ENCODE assay signal across 25 mouse cellular contexts in the genomic region with DNA sequence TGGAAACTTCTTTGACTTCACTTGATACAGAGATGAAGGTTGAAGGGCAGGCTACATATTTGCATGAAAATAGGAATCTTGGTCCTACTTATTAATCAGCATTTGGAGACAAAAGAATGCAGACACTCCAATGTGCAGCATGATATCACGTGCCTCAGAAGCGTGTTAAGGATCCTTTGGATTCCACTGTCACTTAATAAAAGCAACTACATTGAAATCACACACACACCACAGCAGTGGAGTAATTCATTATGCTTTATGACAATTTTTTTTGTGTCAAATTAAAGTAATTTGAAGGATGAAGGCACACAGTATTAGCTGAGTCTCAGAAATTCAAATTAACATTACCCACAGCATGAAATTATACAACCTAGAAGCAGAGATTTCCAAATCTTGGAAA.
DNase-seq lines count a peak whose midpoint lies in the region; ATAC-seq and TF ChIP-seq lines count a peak whose summit lies in the region.
"Had no signal": no experiment of that assay in that cellular context is flagged by ENCODE, and none has a peak within 500 bp of the region (broad histone marks: within the 10 kb centered on the region; RNA-seq: fewer than 3 reads in every experiment).

No protein-coding gene starts in this region.

- H3K9me3 ChIP-seq in forebrain, embryonic 13.5 days (replicated peaks) = peaks cover 3% of the 10 kb centered on the region; the same call in 1 of the 2 replicates
- H3K9me3 ChIP-seq in forebrain, embryonic 11.5 days (ENCODE audit: control insufficient read depth, low read length) = no peaks in the 10 kb centered on the region
- H3K9me3 ChIP-seq in forebrain, embryonic 16.5 days (ENCODE audit: control insufficient read depth, low read length) = no peaks in the 10 kb centered on the region
- no peaks in the 10 kb centered on the region; the same call in 1 of the 2 replicates for H3K9me3 ChIP-seq in forebrain, embryonic 12.5 days
- H3K9me3 ChIP-seq: embryonic facial prominence, embryonic 13.5 days; embryonic facial prominence, embryonic 15.5 days had no signal

- DNase-seq in forebrain, embryonic 11.5 days (ENCODE audit: low spot score) = no peak
- peak; percentile 6 for DNase-seq in heart, adult 11 months
- DNase-seq in heart, adult 2 months = no peak
- DNase-seq: adrenal gland, adult 8-10 months; adrenal gland, postnatal 14 days; adrenal gland, postnatal 36 days; B cell, adult 2 months; cerebellum, adult 11 months; cerebellum, adult 18-20 months; cerebellum, adult 8-10 months; cerebellum, adult 9-11 months; cerebellum, postnatal 14 days; cerebellum, postnatal 36 days; embryo, embryonic 11 days had no signal

- no peaks in the 10 kb centered on the region for H3K4me1 ChIP-seq in forebrain, embryonic 13.5 days
- H3K4me1 ChIP-seq in forebrain, embryonic 11.5 days (replicated peaks; ENCODE audit: control insufficient read depth, insufficient read depth, low read length) = no peaks in the 10 kb centered on the region
- H3K4me1 ChIP-seq in forebrain, embryonic 16.5 days (replicated peaks; ENCODE audit: control insufficient read depth, insufficient read depth, low read length) = no peaks in the 10 kb centered on the region
- no peaks in the 10 kb centered on the region for H3K4me1 ChIP-seq in forebrain, embryonic 12.5 days
- H3K4me1 ChIP-seq in heart, adult 2 months (ENCODE audit: control insufficient read depth, insufficient read depth, low read length) = no peaks in the 10 kb centered on the region
- H3K4me1 ChIP-seq: embryonic facial prominence, embryonic 13.5 days; embryonic facial prominence, embryonic 15.5 days had no signal

- H3K27ac ChIP-seq in forebrain, embryonic 13.5 days = no peak overlapping the region
- H3K27ac ChIP-seq in forebrain, embryonic 11.5 days (ENCODE audit: low read depth, low read length) = no peak overlapping the region
- H3K27ac ChIP-seq in forebrain, embryonic 16.5 days (ENCODE audit: low read length) = no peak overlapping the region
- no peak overlapping the region for H3K27ac ChIP-seq in forebrain, embryonic 12.5 days
- H3K27ac ChIP-seq in heart, adult 2 months = no peak overlapping the region
- H3K27ac ChIP-seq: embryonic facial prominence, embryonic 13.5 days; embryonic facial prominence, embryonic 15.5 days had no signal

- peak; percentile 38; the same call in 1 of the 2 replicates for ATAC-seq in forebrain, embryonic 13.5 days
- no peak for ATAC-seq in forebrain, embryonic 11.5 days (replicated peaks; ENCODE audit: low FRiP score)
- peak; percentile 69 for ATAC-seq in forebrain, embryonic 16.5 days
- ATAC-seq in forebrain, embryonic 12.5 days (ENCODE audit: low FRiP score) = no peak
- ATAC-seq: activated CD4-positive, CD25-positive, alpha-beta regulatory T cell, adult 4 months; CD4-positive, CD25-positive, alpha-beta regulatory T cell, adult 4 months; Patski had no signal

- no peak for TF ChIP-seq POLR2A in heart, adult 2 months (IDR thresholded peaks at IDR 0.05; ENCODE audit: insufficient read depth, low read depth, low read length)

- no peaks in the 10 kb centered on the region for H3K27me3 ChIP-seq in forebrain, embryonic 13.5 days
- H3K27me3 ChIP-seq in forebrain, embryonic 11.5 days (ENCODE audit: control insufficient read depth, insufficient read depth, low read length) = no peaks in the 10 kb centered on the region
- no peaks in the 10 kb centered on the region for H3K27me3 ChIP-seq in forebrain, embryonic 16.5 days (replicated peaks; ENCODE audit: control insufficient read depth, insufficient read depth, low read length)
- H3K27me3 ChIP-seq in forebrain, embryonic 12.5 days = no peaks in the 10 kb centered on the region
- H3K27me3 ChIP-seq in heart, adult 2 months (ENCODE audit: control insufficient read depth, insufficient read depth, low read length) = no peaks in the 10 kb centered on the region
- H3K27me3 ChIP-seq: CH12.LX; embryonic facial prominence, embryonic 13.5 days; embryonic facial prominence, embryonic 15.5 days; Patski had no signal

- intact Hi-C loops in heart, adult 2 months (cut with DNase I) = no loop called here

- H3K79me2 ChIP-seq in heart, adult 2 months (replicated peaks; ENCODE audit: control insufficient read depth, insufficient read depth, low read length) = no peaks in the 10 kb centered on the region

- no peak overlapping the region for H3K4me3 ChIP-seq in forebrain, embryonic 13.5 days
- H3K4me3 ChIP-seq in forebrain, embryonic 11.5 days (ENCODE audit: low read depth, low read length) = no peak overlapping the region
- no peak overlapping the region for H3K4me3 ChIP-seq in forebrain, embryonic 16.5 days (replicated peaks; ENCODE audit: low read length)
- H3K4me3 ChIP-seq in forebrain, embryonic 12.5 days (replicated peaks) = no peak overlapping the region
- H3K4me3 ChIP-seq in heart, adult 2 months = no peak overlapping the region
- H3K4me3 ChIP-seq: embryonic facial prominence, embryonic 13.5 days; embryonic facial prominence, embryonic 15.5 days; erythroblast, embryonic 14.5 days had no signal

- 61% methylated on average over 2 of the region's 2 CpGs for WGBS in forebrain, embryonic 13.5 days
- 88% methylated on average over 2 of the region's 2 CpGs for WGBS in forebrain, embryonic 11.5 days
- WGBS in forebrain, embryonic 16.5 days = 49% methylated on average over 2 of the region's 2 CpGs
- WGBS in forebrain, embryonic 12.5 days = 75% methylated on average over 2 of the region's 2 CpGs
- 64% methylated on average over 2 of the region's 2 CpGs for WGBS in heart, adult 2 months

- no peak for TF ChIP-seq CTCF in heart, adult 2 months (IDR thresholded peaks at IDR 0.05)

- no peak for TF ChIP-seq EP300 in heart, adult 2 months (IDR thresholded peaks at IDR 0.05; ENCODE audit: insufficient read depth, low read depth, low read length)

- no peak overlapping the region for H3K9ac ChIP-seq in forebrain, embryonic 13.5 days
- no peak overlapping the region for H3K9ac ChIP-seq in forebrain, embryonic 11.5 days (ENCODE audit: low read length)
- H3K9ac ChIP-seq in forebrain, embryonic 16.5 days (replicated peaks; ENCODE audit: low read depth, low read length) = no peak overlapping the region
- H3K9ac ChIP-seq in forebrain, embryonic 12.5 days = no peak overlapping the region
- no peak overlapping the region for H3K9ac ChIP-seq in heart, adult 2 months (ENCODE audit: low read depth, low read length)
- H3K9ac ChIP-seq: embryonic facial prominence, embryonic 13.5 days; embryonic facial prominence, embryonic 15.5 days had no signal

- H3K4me2 ChIP-seq in forebrain, embryonic 13.5 days = no peak overlapping the region
- no peak overlapping the region for H3K4me2 ChIP-seq in forebrain, embryonic 11.5 days (ENCODE audit: low read depth, low read length, severe bottlenecking)
- H3K4me2 ChIP-seq in forebrain, embryonic 16.5 days (ENCODE audit: low read length) = no peak overlapping the region
- H3K4me2 ChIP-seq in forebrain, embryonic 12.5 days = no peak overlapping the region
- H3K4me2 ChIP-seq: embryonic facial prominence, embryonic 13.5 days; embryonic facial prominence, embryonic 15.5 days had no signal

- H3K36me3 ChIP-seq in forebrain, embryonic 13.5 days (ENCODE audit: poor library complexity, severe bottlenecking) = no peaks in the 10 kb centered on the region
- no peaks in the 10 kb centered on the region for H3K36me3 ChIP-seq in forebrain, embryonic 11.5 days (ENCODE audit: control insufficient read depth, insufficient read depth, low read length)
- no peaks in the 10 kb centered on the region for H3K36me3 ChIP-seq in forebrain, embryonic 16.5 days (ENCODE audit: control insufficient read depth, insufficient read depth)
- no peaks in the 10 kb centered on the region for H3K36me3 ChIP-seq in forebrain, embryonic 12.5 days (replicated peaks)
- no peaks in the 10 kb centered on the region for H3K36me3 ChIP-seq in heart, adult 2 months (ENCODE audit: control insufficient read depth, insufficient read depth, low read length)
- H3K36me3 ChIP-seq: embryonic facial prominence, embryonic 13.5 days; embryonic facial prominence, embryonic 15.5 days; G1E had no signal

Comparison
In these comparisons a context has a peak if more than half of its experiments do, and no peak if none do; other contexts are left out.
1. ATAC-seq: peak in forebrain, embryonic 13.5 days (single experiment) and forebrain, embryonic 16.5 days (single experiment); none in forebrain, embryonic 11.5 days (single experiment) and forebrain, embryonic 12.5 days (single experiment).